Mouse (Mus musculus): ENCODE data around the gene Gm4567. TPM values are rescaled to one million over a fixed set of nuclear protein-coding genes. Genes with fewer than 3 reads are reported as not detected.
"Not testable (repeated sequence)": the region's sequence is repeated elsewhere in the genome, so short reads cannot be mapped to it uniquely, and the experiment has no call there.

Gene Gm4567
- not detected in 2 replicates for polyA plus RNA-seq (2015; fragmentation: Nextera tagmentation; extraction: Ambion mirVana)

DNA sequence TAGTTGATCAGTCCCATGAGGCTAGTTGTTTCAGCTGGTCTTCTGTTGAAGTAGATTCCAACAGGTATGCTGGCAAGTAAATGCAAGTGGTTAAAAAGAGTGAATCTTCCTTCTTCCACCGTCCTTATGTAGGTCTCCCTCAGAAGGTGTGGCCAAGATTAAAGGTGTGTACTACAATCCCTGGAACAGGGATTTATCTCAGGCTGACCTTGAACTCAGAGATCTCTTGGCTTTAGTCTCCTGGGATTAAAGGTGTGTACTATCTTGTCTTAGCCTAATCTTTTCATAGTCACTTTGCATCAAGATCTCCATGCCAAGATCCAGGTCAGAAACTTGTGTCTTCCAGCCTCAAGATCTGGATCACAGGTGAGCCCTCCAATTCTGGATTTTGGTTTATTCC lies at the start of gene Gm4567:
Gm4567 (minus strand) TSS at position 101 of the 400 bp plus-strand sequence.
- ATAC-seq; H3K36me3 ChIP-seq (ENCODE audit: control insufficient read depth, insufficient read depth, low read length); H3K9ac ChIP-seq (ENCODE audit: low read depth, low read length); H3K27ac ChIP-seq (ENCODE audit: low read length); H3K9me3 ChIP-seq (replicated peaks; ENCODE audit: control insufficient read depth, low read length, poor library complexity, severe bottlenecking); H3K4me2 ChIP-seq (ENCODE audit: low read length); H3K4me1 ChIP-seq (ENCODE audit: control insufficient read depth, insufficient read depth, low read length); H3K27me3 ChIP-seq (ENCODE audit: control insufficient read depth, insufficient read depth, low read depth, low read length); H3K4me3 ChIP-seq (ENCODE audit: low read depth, low read length): not testable (repeated sequence)
- no CpG with 5 or more reads among the region's 1 CpGs for WGBS

GRCm38 (mm10) chr7:22761397-22761796 lies 41.9 kb upstream of the Gm4567 start, which contains the start of gene Vmn1r157:
Vmn1r157 (plus strand) TSS chr7:22761697.
- not testable (repeated sequence) for H3K4me1 ChIP-seq (ENCODE audit: control insufficient read depth, insufficient read depth, low read length); H3K36me3 ChIP-seq (ENCODE audit: control insufficient read depth, insufficient read depth, low read length); ATAC-seq; H3K9me3 ChIP-seq (replicated peaks; ENCODE audit: control insufficient read depth, low read length, poor library complexity, severe bottlenecking); H3K9ac ChIP-seq (ENCODE audit: low read depth, low read length); H3K4me2 ChIP-seq (ENCODE audit: low read length); H3K27ac ChIP-seq (ENCODE audit: low read length); H3K27me3 ChIP-seq (ENCODE audit: control insufficient read depth, insufficient read depth, low read depth, low read length); H3K4me3 ChIP-seq (ENCODE audit: low read depth, low read length)
- WGBS, result 38% methylated on average over 2 of the region's 3 CpGs

DNA sequence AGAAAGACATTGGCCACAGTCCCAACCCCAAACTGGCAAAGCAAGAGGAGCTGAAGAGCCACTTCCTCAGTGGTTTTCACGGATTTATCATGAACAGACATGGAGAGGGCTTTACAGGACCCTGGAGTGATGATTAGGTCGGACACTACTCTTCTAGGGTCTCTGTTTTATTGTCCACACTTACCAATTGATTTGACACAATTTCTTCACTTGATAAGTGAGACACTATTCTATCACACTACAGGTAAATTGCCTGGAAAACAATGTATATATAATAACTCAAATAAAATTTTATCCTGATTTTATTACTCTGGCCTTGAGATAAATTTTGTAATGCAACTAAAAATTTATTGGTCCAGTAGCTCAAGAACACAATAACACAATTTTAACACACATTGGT lies 27.3 kb downstream of the Gm4567 start, which contains the start of gene Gm8693:
Gm8693 (minus strand) TSS at position 101 of the 400 bp plus-strand sequence.
- not testable (repeated sequence) for H3K36me3 ChIP-seq (ENCODE audit: control insufficient read depth, insufficient read depth, low read length); ATAC-seq
- WGBS, result no CpG with 5 or more reads among the region's 2 CpGs

More for the DNA sequence above, 27.3 kb downstream of the Gm4567 start, which contains the start of gene Gm8693:
- not testable (repeated sequence) for H3K27me3 ChIP-seq (ENCODE audit: control insufficient read depth, insufficient read depth, low read depth, low read length); H3K4me1 ChIP-seq (ENCODE audit: control insufficient read depth, insufficient read depth, low read length); H3K4me2 ChIP-seq (ENCODE audit: low read length); H3K9ac ChIP-seq (ENCODE audit: low read depth, low read length); H3K27ac ChIP-seq (ENCODE audit: low read length); H3K4me3 ChIP-seq (ENCODE audit: low read depth, low read length); H3K9me3 ChIP-seq (replicated peaks; ENCODE audit: control insufficient read depth, low read length, poor library complexity, severe bottlenecking)

Other genes with a start within 250 kb of the Gm4567 start
- gene Vmn1r151, start 220.0 kb downstream of the Gm4567 start, polyA plus RNA-seq (2015; fragmentation: Nextera tagmentation; extraction: Ambion mirVana), result not detected in 2 replicates
- not detected in 2 replicates for gene Vmn1r152, start 196.7 kb downstream of the Gm4567 start, polyA plus RNA-seq (2015; fragmentation: Nextera tagmentation; extraction: Ambion mirVana)
- gene Gm8677, start 184.8 kb downstream of the Gm4567 start, polyA plus RNA-seq (2015; fragmentation: Nextera tagmentation; extraction: Ambion mirVana), result not detected in 2 replicates
- gene Gm4201, start 154.4 kb downstream of the Gm4567 start, polyA plus RNA-seq (2015; fragmentation: Nextera tagmentation; extraction: Ambion mirVana), result not detected in 2 replicates
- not detected in 2 replicates for gene Gm4565, start 131.6 kb downstream of the Gm4567 start, polyA plus RNA-seq (2015; fragmentation: Nextera tagmentation; extraction: Ambion mirVana)
- not detected in 2 replicates for gene Vmn1r155, start 61.7 kb downstream of the Gm4567 start, polyA plus RNA-seq (2015; fragmentation: Nextera tagmentation; extraction: Ambion mirVana)
- gene Gm8693, start 27.4 kb downstream of the Gm4567 start, polyA plus RNA-seq (2015; fragmentation: Nextera tagmentation; extraction: Ambion mirVana), result not detected in 2 replicates
- not detected in 2 replicates for gene Vmn1r157, start 42.0 kb upstream of the Gm4567 start, polyA plus RNA-seq (2015; fragmentation: Nextera tagmentation; extraction: Ambion mirVana)
- gene Vmn1r158, start 71.1 kb upstream of the Gm4567 start, polyA plus RNA-seq (2015; fragmentation: Nextera tagmentation; extraction: Ambion mirVana), result not detected in 2 replicates
- not detected in 2 replicates for gene Vmn1r159, start 123.9 kb upstream of the Gm4567 start, polyA plus RNA-seq (2015; fragmentation: Nextera tagmentation; extraction: Ambion mirVana)
- gene Vmn1r160, start 151.5 kb upstream of the Gm4567 start, polyA plus RNA-seq (2015; fragmentation: Nextera tagmentation; extraction: Ambion mirVana), result not detected in 2 replicates